In genomic region chr9:121666957-121667630, GRCm38 (mm10) we compare ENCODE assay signal across 12 mouse cellular contexts. TPM values are rescaled to one million over a fixed set of nuclear protein-coding genes. Genes with fewer than 3 reads are reported as not detected.
A peak's percentile ranks its signal among the peaks of the same experiment; 100 is the strongest.
DNase-seq lines count a peak whose midpoint lies in the region; ATAC-seq lines count a peak whose summit lies in the region.
"Had no signal": no experiment of that assay in that cellular context is flagged by ENCODE, and none has a peak within 500 bp of the region (broad histone marks: within the 10 kb centered on the region; RNA-seq: fewer than 3 reads in every experiment).

No protein-coding gene starts in this region.

- H3K4me3 ChIP-seq in midbrain, embryonic 10.5 days, result no peak overlapping the region
- H3K4me3 ChIP-seq in midbrain, embryonic 14.5 days (replicated peaks; ENCODE audit: low read depth, low read length), result no peak overlapping the region
- H3K4me3 ChIP-seq in hindbrain, embryonic 13.5 days, result no peak overlapping the region
- H3K4me3 ChIP-seq: embryonic facial prominence, embryonic 15.5 days; heart, embryonic 10.5 days had no signal

- peaks cover 47% of the 10 kb centered on the region for H3K4me1 ChIP-seq in midbrain, embryonic 10.5 days
- H3K4me1 ChIP-seq in midbrain, embryonic 14.5 days (ENCODE audit: control insufficient read depth, insufficient read depth, low read length), result 0 out of 2 replicates have a peak, but pooled peaks cover 5% of the 10 kb centered on the region
- peaks cover 40% of the 10 kb centered on the region for H3K4me1 ChIP-seq in hindbrain, embryonic 13.5 days (replicated peaks)

- no peaks in the 10 kb centered on the region for H3K9me3 ChIP-seq in midbrain, embryonic 10.5 days (replicated peaks)
- H3K9me3 ChIP-seq in midbrain, embryonic 14.5 days (ENCODE audit: control insufficient read depth, low read length), result no peaks in the 10 kb centered on the region
- no peaks in the 10 kb centered on the region for H3K9me3 ChIP-seq in hindbrain, embryonic 13.5 days
- H3K9me3 ChIP-seq: embryonic facial prominence, embryonic 15.5 days; heart, embryonic 10.5 days had no signal

- no peak for ATAC-seq in midbrain, embryonic 14.5 days (ENCODE audit: low FRiP score, low TSS enrichment)
- peak; percentile 46; the same call in 1 of the 2 replicates for ATAC-seq in hindbrain, embryonic 13.5 days (ENCODE audit: low FRiP score)

- H3K27ac ChIP-seq in midbrain, embryonic 10.5 days (replicated peaks), result peak overlapping the region; percentile 43
- no peak overlapping the region for H3K27ac ChIP-seq in midbrain, embryonic 14.5 days (replicated peaks; ENCODE audit: low read depth, low read length)
- peak overlapping the region; percentile 73 for H3K27ac ChIP-seq in hindbrain, embryonic 13.5 days
- H3K27ac ChIP-seq: embryonic facial prominence, embryonic 15.5 days; heart, embryonic 10.5 days had no signal

- 85% methylated on average over 16 of the region's 16 CpGs for WGBS in midbrain, embryonic 10.5 days
- 62% methylated on average over 16 of the region's 16 CpGs for WGBS in midbrain, embryonic 14.5 days
- WGBS in hindbrain, embryonic 13.5 days, result 62% methylated on average over 16 of the region's 16 CpGs

- no peak overlapping the region for H3K4me2 ChIP-seq in midbrain, embryonic 14.5 days (ENCODE audit: low read length)
- no peak overlapping the region for H3K4me2 ChIP-seq in hindbrain, embryonic 13.5 days
- H3K4me2 ChIP-seq: embryonic facial prominence, embryonic 15.5 days had no signal

- H3K27me3 ChIP-seq in midbrain, embryonic 10.5 days (ENCODE audit: low read depth, poor library complexity, severe bottlenecking), result peaks cover 55% of the 10 kb centered on the region
- 0 out of 2 replicates have a peak, but pooled peaks cover 6% of the 10 kb centered on the region for H3K27me3 ChIP-seq in midbrain, embryonic 14.5 days (ENCODE audit: control insufficient read depth, insufficient read depth, low read length)
- H3K27me3 ChIP-seq in hindbrain, embryonic 13.5 days, result peaks cover 43% of the 10 kb centered on the region

- H3K9ac ChIP-seq in midbrain, embryonic 14.5 days (replicated peaks; ENCODE audit: low read length), result no peak overlapping the region
- no peak overlapping the region for H3K9ac ChIP-seq in hindbrain, embryonic 13.5 days
- H3K9ac ChIP-seq: embryonic facial prominence, embryonic 15.5 days had no signal

- peak; percentile 56 to 63 for DNase-seq in cerebellum, postnatal 14 days
- no peak for DNase-seq in cerebellum, postnatal 25 days
- DNase-seq in midbrain, embryonic 10.5 days (ENCODE audit: low spot score), result no peak
- DNase-seq in midbrain, embryonic 14.5 days, result no peak
- DNase-seq in right cerebral cortex, postnatal 10 days (ENCODE audit: low spot score in 2 of 2), result peak; percentile 79 to 88
- DNase-seq in ovary, postnatal 14 days (ENCODE audit: low spot score), result no peak
- no peak for DNase-seq in testis, postnatal 10 days (ENCODE audit: low spot score)
- DNase-seq: kidney, adult 2 months; liver had no signal

- H3K36me3 ChIP-seq in midbrain, embryonic 10.5 days, result no peaks in the 10 kb centered on the region
- no peaks in the 10 kb centered on the region for H3K36me3 ChIP-seq in midbrain, embryonic 14.5 days (ENCODE audit: control insufficient read depth, insufficient read depth, low read length)
- no peaks in the 10 kb centered on the region for H3K36me3 ChIP-seq in hindbrain, embryonic 13.5 days
- H3K36me3 ChIP-seq: embryonic facial prominence, embryonic 15.5 days; heart, embryonic 10.5 days had no signal

RNA-seq across cellular contexts. Expression of gene Vipr1, which starts 24.6 kb away (rescaled TPM):
- polyA plus RNA-seq in midbrain, embryonic 10.5 days (2016; fragmentation: Nextera tagmentation; extraction: Ambion mirVana), result 0.35 and 0.80 TPM in 2 replicates
- 0.08 and 0.25 TPM in 2 replicates for polyA plus RNA-seq in midbrain, embryonic 14.5 days (2014; fragmentation: Nextera tagmentation; extraction: Ambion mirVana)
- polyA plus RNA-seq in hindbrain, embryonic 13.5 days (2015; fragmentation: Nextera tagmentation; extraction: Ambion mirVana), result 0.51 and 0.54 TPM in 2 replicates

RNA-seq across cellular contexts. Expression of gene Lyzl4, which starts 25.2 kb away (rescaled TPM):
- not detected in 2 replicates for polyA plus RNA-seq in midbrain, embryonic 10.5 days (2016; fragmentation: Nextera tagmentation; extraction: Ambion mirVana)
- not detected in 2 replicates for polyA plus RNA-seq in midbrain, embryonic 14.5 days (2014; fragmentation: Nextera tagmentation; extraction: Ambion mirVana)
- 0.32 TPM in 1 of 2 replicates, not detected in the other for polyA plus RNA-seq in hindbrain, embryonic 13.5 days (2015; fragmentation: Nextera tagmentation; extraction: Ambion mirVana)
- polyA plus RNA-seq: heart, embryonic 10.5 days had no signal

RNA-seq across cellular contexts. Expression of gene Sec22c, which starts 38.2 kb away (rescaled TPM):
- polyA plus RNA-seq in midbrain, embryonic 10.5 days (2016; fragmentation: Nextera tagmentation; extraction: Ambion mirVana), result 18.4 and 21.9 TPM in 2 replicates
- 20.0 and 27.7 TPM in 2 replicates for polyA plus RNA-seq in midbrain, embryonic 14.5 days (2014; fragmentation: Nextera tagmentation; extraction: Ambion mirVana)
- polyA plus RNA-seq in hindbrain, embryonic 13.5 days (2015; fragmentation: Nextera tagmentation; extraction: Ambion mirVana), result 28.9 and 33.5 TPM in 2 replicates

RNA-seq across cellular contexts. Expression of gene Ss18l2, which starts 43.0 kb away (rescaled TPM):
- polyA plus RNA-seq in midbrain, embryonic 10.5 days (2016; fragmentation: Nextera tagmentation; extraction: Ambion mirVana), result 91.8 and 103 TPM in 2 replicates
- polyA plus RNA-seq in midbrain, embryonic 14.5 days (2014; fragmentation: Nextera tagmentation; extraction: Ambion mirVana), result 164 and 190 TPM in 2 replicates
- polyA plus RNA-seq in hindbrain, embryonic 13.5 days (2015; fragmentation: Nextera tagmentation; extraction: Ambion mirVana), result 162 and 166 TPM in 2 replicates

RNA-seq across cellular contexts. Expression of gene Nktr, which starts 51.9 kb away (rescaled TPM):
- polyA plus RNA-seq in midbrain, embryonic 10.5 days (2016; fragmentation: Nextera tagmentation; extraction: Ambion mirVana), result 56.1 and 59.5 TPM in 2 replicates
- polyA plus RNA-seq in midbrain, embryonic 14.5 days (2014; fragmentation: Nextera tagmentation; extraction: Ambion mirVana), result 61.5 and 73.0 TPM in 2 replicates
- 64.6 and 67.4 TPM in 2 replicates for polyA plus RNA-seq in hindbrain, embryonic 13.5 days (2015; fragmentation: Nextera tagmentation; extraction: Ambion mirVana)

Comparison
In these comparisons a context has a peak if more than half of its experiments do, and no peak if none do; other contexts are left out.
1. DNase-seq: peak in cerebellum, postnatal 14 days (2 of 2) and right cerebral cortex, postnatal 10 days (2 of 2); none in cerebellum, postnatal 25 days (0 of 2), midbrain, embryonic 10.5 days (single experiment), midbrain, embryonic 14.5 days (single experiment), ovary, postnatal 14 days (single experiment) and testis, postnatal 10 days (single experiment).